Mouse (Mus musculus) MEL (cell line): ENCODE data around the gene Sec63. TPM values are rescaled to one million over a fixed set of nuclear protein-coding genes. Genes with fewer than 3 reads are reported as not detected.

ENCODE experiments used
- polyA plus RNA-seq, 2 experiments: library from polyadenylated mRNA; stranded (reverse) in 1 of 2; unstranded in 1 of 2; fragments of >175 nt in 1 of 2; fragments of >200 nt in 1 of 2; gene quantifications; 2 replicates each; pipeline versions ENCODE4 v1.2.1 to v1.2.4; 2012; ENCODE audit warnings: low replicate concordance in 2 of 2, low read depth in 1 of 2; ENCODE audit not compliant: insufficient read length in 2 of 2, insufficient read depth in 1 of 2, missing spikeins in 1 of 2
- total RNA-seq: library from RNA; depleted of rRNA; stranded (reverse); fragments of 300-350 nt; gene quantifications from 2 replicates; pipeline ENCODE4 v1.2.3, GENCODE M21; 2012; rRNA removed

Gene Sec63
- total and polyA plus RNA-seq, 3 experiments = 16.1 to 119 (median 41.8) TPM

Other genes with a start within 250 kb of the Sec63 start
- 0.03 TPM in 1 of 2 replicates, not detected in the other for gene Nr2e1, start 177.9 kb upstream of the Sec63 start, total RNA-seq
- gene Nr2e1, start 177.9 kb upstream of the Sec63 start, polyA plus RNA-seq = not detected
- gene Ostm1, start 177.7 kb upstream of the Sec63 start, total RNA-seq = 15.7 and 17.5 TPM in 2 replicates
- 10 to 100 TPM in 1 of 2 experiments, not detected in 1; 13.9 TPM for gene Ostm1, start 177.7 kb upstream of the Sec63 start, polyA plus RNA-seq
- 0.08 TPM in 1 of 2 replicates, not detected in the other for gene Scml4, start 98.9 kb downstream of the Sec63 start, total RNA-seq
- under 1 TPM in 1 of 2 experiments, not detected in 1; 0.03 TPM for gene Scml4, start 98.9 kb downstream of the Sec63 start, polyA plus RNA-seq